Mouse (Mus musculus): ENCODE results near the gene Daxx.
A peak's percentile ranks its signal among the peaks of the same experiment; 100 is the strongest.
"Not testable (repeated sequence)": the region's sequence is repeated elsewhere in the genome, so short reads cannot be mapped to it uniquely, and the experiment has no call there.

Gene Daxx

DNA sequence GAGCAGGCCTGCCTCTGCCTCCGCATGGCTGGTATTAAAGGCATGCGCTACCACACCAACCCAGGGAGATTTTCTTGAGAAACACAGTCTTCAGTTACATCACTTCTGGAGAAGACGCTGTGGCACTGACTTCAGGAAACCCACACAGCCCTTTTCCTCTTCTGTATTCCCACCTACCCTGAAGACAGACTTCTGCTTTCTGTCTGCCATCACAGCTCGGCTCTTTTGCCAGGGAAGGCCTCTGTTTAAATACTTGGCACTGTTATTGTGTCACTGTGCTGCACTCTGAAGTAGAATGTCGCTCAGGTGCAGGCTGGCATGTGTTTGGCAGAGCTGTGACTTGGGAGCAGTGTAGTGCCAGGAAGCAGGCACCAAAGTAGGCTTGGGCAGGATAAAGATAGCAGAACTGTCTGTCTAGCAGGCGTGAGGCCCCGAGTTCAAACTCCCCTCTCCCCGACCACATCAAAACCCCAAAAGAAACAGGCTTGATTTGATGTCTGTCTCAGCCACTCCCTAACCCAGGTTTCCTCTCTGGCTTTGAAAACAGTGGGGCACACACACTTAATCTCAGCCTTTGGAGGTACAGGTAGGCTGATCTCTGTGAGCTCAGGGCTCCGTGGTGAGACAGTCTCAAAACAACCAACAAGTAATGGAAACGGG is 38.3 kb downstream of the Daxx start:
- DNase-seq: peak in 1 of 2 experiments; percentile 17

DNA sequence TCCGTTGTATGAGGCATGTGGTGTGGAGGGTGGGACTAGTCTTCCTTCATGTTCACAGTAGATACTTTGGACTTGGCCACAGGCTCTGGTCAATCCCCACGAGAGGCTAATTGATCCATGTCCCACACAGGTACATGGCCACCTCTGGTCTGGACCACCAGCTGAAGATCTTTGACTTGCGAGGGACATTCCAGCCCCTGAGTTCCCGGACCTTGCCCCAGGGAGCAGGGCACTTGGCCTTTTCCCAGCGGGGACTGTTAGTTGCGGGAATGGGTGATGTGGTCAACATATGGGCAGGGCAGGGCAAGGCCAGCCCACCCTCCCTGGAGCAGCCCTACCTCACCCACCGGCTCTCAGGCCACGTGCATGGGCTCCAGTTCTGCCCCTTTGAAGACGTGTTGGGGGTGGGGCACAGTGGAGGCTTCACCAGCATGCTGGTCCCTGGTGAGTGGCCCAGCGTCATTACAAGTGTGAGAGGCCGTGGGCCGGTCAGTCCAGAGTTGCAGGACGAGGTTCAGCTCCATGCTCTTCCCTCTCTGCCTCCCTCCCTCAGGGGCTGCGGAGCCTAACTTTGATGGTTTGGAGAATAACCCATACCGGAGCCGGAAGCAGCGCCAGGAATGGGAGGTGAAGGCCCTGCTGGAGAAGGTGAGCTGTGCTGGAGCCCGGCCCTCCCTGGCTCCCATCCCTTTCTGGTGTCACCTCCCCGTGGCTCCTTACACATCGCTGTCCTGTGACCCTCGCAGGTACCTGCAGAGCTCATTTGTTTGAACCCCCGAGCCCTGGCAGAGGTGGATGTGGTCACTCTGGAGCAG is 39.1 kb downstream of the Daxx start:
- no peak for DNase-seq

DNA sequence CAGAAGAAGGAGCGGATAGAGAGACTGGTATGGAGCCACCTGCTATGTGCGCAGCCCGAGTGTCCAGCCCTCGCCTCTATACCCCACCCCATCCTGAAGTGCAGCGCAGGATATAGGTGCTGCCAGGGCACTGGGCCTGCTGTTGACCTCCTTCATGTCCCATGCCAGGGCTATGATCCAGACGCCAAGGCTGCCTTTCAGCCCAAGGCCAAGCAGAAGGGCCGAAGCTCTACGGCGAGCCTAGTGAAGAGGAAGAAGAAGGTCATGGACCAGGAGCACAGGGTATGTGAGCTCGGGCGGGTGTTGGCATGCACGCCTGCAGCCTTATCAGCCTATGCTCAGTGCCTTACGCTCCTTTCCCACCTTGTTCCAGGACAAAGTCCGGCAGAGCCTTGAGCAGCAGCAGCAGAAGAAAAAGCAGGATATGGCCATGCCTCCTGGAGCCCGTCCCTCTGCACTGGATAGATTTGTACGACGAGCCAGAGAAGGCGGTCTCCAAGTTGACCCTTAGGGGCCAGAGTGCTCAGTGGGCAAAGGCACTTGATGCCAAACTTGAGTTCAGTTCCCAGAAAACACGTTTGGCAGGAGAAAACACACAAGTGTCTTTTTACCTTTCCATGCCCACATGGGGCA is 39.8 kb downstream of the Daxx start:
- no peak for DNase-seq

- DNase-seq: no peak
Measured at GRCm38 (mm10) chr17:33950131-33950625, 41.0 kb downstream of the Daxx start.

- peak; percentile 85 to 88 for DNase-seq
Measured at GRCm38 (mm10) chr17:33951021-33951946, 42.1 kb downstream of the Daxx start, which contains the start of gene B3galt4. B3galt4 (minus strand) TSS chr17:33951488.

DNA sequence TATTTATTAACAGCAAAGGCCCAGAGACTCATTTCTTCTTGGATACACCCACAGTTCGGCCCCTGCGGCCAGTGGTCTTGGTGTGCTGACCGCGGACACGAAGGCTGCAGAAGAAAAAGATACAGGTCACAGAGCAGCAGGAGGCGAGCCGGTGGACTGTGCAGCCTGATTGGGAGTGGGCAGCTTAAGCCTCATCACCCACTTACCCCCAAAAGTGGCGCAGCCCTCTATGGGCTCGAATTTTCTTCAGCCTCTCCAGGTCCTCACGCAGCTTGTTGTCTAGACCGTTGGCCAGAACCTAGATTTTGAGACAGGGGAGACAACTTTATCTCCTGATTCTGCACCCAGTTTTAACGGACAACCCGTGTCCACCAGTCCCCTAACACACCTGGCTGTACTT is 42.8 kb downstream of the Daxx start:
- DNase-seq: not testable (repeated sequence)

GRCm38 (mm10) chr17:33952879-33953278 is 43.7 kb downstream of the Daxx start:
- DNase-seq: no peak

DNA sequence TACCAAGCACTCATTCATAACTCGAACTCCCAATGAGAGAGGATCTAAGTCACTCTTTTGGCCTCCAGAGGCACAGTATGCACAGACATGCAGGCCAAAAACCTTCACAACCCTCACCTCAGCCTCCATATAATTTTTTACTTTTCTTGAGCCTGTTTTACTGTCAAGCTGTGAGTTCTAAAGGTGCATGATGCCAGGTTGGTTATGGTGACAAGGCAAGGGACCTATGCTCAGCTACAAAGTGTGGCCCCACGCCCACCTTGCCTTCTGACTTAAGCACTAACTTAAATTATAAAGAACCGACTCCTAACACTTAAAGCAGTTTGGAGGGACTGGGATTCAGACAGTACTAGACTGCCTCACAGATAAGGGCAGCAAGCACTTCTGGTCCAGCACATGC is 44.1 kb downstream of the Daxx start:
- DNase-seq: no peak

GRCm38 (mm10) chr17:33953961-33954565 is 44.8 kb downstream of the Daxx start:
- no peak for DNase-seq

DNA sequence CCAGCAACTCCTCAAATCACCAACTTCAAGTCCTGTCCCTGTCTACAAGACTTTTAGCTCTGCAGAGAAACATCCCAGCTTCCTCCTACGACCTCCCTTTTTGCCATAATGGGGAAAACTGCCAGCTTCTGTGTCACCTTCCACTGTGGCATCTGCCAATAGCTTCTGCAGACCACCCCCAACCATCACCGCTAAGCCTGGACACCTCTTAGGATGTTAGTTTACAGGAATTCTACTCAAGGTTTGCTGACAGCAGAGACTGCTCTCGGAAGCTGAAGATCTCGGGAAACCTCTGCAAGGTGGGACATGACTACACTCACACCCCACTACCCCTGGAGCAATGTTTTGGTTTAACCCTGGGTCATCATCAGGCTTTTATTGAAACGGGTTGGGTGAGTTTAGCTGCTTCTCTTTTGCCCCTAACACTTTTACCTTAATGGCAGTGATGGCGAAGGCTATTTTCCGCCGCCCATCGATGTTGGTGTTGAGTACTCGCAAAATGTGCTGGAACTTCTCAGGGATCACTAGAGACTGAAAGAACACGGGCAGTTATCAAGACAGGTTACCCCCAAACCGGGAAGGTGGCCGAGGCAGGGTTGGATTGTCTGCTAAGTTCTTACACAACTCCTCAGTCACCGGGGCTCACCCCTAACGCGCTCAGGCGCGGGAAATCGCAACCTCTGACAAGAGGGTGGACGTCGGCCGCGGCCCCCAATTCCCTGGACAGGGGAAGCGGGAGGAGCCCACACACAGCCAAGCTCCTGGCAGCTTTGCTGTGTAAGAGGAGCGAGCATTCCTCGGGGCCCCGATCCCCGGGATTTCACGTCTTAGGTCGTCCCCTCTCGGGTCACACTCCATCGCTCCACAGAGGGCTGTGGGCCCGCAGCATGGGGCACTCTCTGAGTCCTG is 45.7 kb downstream of the Daxx start:
- no peak for DNase-seq

DNA sequence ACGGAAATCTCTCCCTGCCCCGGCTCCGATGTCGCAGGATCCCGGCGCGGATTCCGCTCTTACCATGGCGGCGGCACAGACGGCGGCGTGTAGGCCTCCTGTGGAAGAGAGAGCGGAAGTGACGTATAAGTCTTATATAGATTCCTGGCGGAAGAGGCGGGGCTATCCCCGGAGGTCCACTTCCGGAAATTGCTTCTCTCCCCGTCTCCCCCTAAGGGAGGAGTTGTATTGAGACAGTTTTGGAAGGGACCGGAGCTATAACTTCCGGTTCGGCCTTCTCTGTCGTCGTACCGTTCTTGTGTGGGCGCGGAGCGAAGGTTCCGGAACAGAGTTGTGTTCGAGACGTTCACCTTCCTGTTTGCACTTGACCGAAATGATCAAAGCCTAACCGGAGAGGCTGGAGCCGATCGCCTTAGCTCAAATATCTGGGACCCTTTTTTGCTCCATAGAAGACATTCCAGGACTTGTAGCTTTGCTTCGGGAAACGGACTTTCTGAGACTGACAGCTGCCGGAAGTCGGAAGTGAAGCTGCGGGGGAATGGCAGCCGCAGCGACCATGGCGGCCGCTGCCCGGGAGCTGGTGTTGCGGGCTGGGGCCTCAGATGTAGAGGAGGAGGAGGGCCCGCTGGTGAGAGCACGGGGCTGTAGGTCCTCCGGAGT is 46.5 kb downstream of the Daxx start, which contains the start of the genes Vps52 and Rps18:
Vps52 (plus strand) TSS at position 258 of the 660 bp plus-strand sequence.
Rps18 (minus strand) TSS at position 447 of the 660 bp plus-strand sequence.
- DNase-seq: peak; percentile 96

- DNase-seq: no peak
Measured at GRCm38 (mm10) chr17:33956336-33956735, 47.1 kb downstream of the Daxx start.

DNA sequence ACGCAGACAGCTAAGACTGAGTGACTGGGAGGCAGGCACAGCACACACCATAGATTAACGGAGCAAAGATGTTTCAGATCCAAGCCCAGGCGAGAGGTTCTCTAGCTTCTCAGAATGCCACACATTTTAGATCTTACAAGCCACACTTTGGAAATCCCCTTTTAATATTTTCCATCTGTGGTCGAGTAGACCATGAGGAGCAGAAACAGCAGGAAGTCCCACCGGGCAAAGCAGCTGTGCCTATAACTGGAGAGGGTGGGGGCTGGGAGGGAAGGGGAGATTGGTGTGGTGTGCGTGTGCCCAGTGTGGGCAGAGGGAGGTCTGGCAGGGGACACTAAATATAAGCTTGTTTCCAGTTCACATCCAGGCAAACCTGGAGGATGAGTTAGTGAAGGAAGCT is 48.3 kb downstream of the Daxx start:
- no peak for DNase-seq

DNA sequence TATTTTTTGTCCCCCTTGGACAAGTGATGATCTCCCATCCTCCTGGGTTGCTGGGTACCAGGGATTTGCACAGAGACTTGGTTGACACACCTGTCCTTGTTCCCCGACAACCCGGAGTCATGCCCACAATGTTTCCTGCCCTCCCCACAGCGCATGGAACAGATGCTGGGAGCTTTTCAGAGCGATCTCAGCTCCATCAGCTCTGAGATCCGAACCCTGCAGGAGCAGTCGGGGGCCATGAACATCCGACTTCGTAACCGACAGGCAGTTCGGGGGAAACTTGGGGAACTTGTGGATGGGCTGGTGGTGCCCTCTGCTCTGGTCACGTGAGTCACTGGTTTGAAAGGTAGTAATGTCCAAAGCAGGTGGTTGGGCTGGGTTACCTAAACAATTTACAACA is 49.2 kb downstream of the Daxx start:
- DNase-seq: peak in 1 of 2 experiments; percentile 20

- peak in 1 of 2 experiments; percentile 34 for DNase-seq
Measured at GRCm38 (mm10) chr17:33959135-33959534, 49.9 kb downstream of the Daxx start.

GRCm38 (mm10) chr17:33959948-33960347 is 50.7 kb downstream of the Daxx start:
- DNase-seq: no peak

DNA sequence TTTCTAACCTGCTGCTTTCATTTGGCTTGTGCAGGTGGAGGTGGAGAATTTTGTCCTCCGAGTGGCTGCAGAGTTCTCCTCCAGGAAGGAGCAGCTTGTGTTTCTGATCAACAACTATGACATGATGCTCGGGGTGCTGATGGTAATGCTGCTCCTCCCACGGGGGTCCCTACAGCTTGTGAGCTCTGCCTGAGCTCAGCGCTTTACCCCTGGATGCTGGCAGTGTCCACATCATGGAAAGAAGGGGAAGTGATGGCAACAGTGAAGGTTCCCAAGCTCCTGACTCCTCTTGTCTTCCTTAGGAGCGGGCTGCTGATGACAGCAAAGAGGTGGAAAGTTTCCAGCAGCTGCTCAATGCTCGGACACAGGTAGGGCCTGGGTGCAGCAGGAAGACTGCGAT is 53.7 kb downstream of the Daxx start:
- DNase-seq: no peak

Data from lung, postnatal 4 days (tissue).